Mouse (Mus musculus) forebrain, embryonic 13.5 days (tissue): ENCODE results near the gene I0C0044D17Rik. TPM values are rescaled to one million over a fixed set of nuclear protein-coding genes. Genes with fewer than 3 reads are reported as not detected.

Source experiments
- polyA plus RNA-seq: library from polyadenylated mRNA; unstranded; fragments of >200 nt; fragmentation: Nextera tagmentation; extraction: Ambion mirVana; gene quantifications from 2 replicates; pipeline ENCODE4 v1.2.1, GENCODE M21; 2015

I0C0044D17Rik gene
- polyA plus RNA-seq, 1 experiment from 2014 or later, result not detected

Other genes starting within 250 kb of the I0C0044D17Rik start
- gene L1td1, start 97.1 kb downstream of the I0C0044D17Rik start, polyA plus RNA-seq, result not detected in 2 replicates
- gene Kank4, start 6.3 kb downstream of the I0C0044D17Rik start, polyA plus RNA-seq, result 0.19 and 0.38 TPM in 2 replicates
- gene Usp1, start 100.0 kb upstream of the I0C0044D17Rik start, polyA plus RNA-seq, result 104 and 119 TPM in 2 replicates
- gene Angptl3, start 207.1 kb upstream of the I0C0044D17Rik start, polyA plus RNA-seq, result 1.7 and 2.5 TPM in 2 replicates